Mouse (Mus musculus): ENCODE measurements around the gene Best1. TPM values are rescaled to one million over a fixed set of nuclear protein-coding genes. Genes with fewer than 3 reads are reported as not detected.

Gene Best1
- polyA plus RNA-seq (2012; rRNA removed) = 0.33 and 0.38 TPM in 2 replicates

- Histone ChIP-seq H3K27me3 (replicated peaks; ENCODE audit: control insufficient read depth, insufficient read depth, low read length) (no peaks in the 10 kb centered on the region), H3K27ac (ENCODE audit: insufficient read depth, low read depth, low read length) (no peak within 1 kb of the TSS), H3K36me3 (ENCODE audit: control insufficient read depth, insufficient read depth, low read length) (no peaks in the 10 kb centered on the region), H3K4me1 (ENCODE audit: control insufficient read depth, insufficient read depth, low read length) (no peaks in the 10 kb centered on the region), H3K4me3 (ENCODE audit: insufficient read depth, low read depth, low read length) (no peak within 1 kb of the TSS)
- TF ChIP-seq POLR2A (IDR thresholded peaks at IDR 0.05; ENCODE audit: low read depth, low read length) = no peak
- TF ChIP-seq CTCF (conservative IDR thresholded peaks at IDR 0.05; ENCODE audit: insufficient read depth, insufficient read length, low read depth, low read length) = no peak
- WGBS = 69% methylated on average over 7 of the region's 7 CpGs
- no peak for DNase-seq
Measured at GRCm38 (mm10) chr19:10001206-10001969, at the start of gene Best1, which contains the start of gene Rab3il1. Gene Best1, minus strand, starts transcription at chr19:10001633. Gene Rab3il1, plus strand, starts transcription at chr19:10001669.

GRCm38 (mm10) chr19:10050438-10050837, 49.0 kb upstream of the Best1 start:
- H3K4me1 ChIP-seq (ENCODE audit: control insufficient read depth, insufficient read depth, low read length) = peaks cover 24% of the 10 kb centered on the region
- no peak overlapping the region for H3K27ac ChIP-seq (ENCODE audit: insufficient read depth, low read depth, low read length)
- H3K27me3 ChIP-seq (replicated peaks; ENCODE audit: control insufficient read depth, insufficient read depth, low read length) = no peaks in the 10 kb centered on the region
- H3K36me3 ChIP-seq (ENCODE audit: control insufficient read depth, insufficient read depth, low read length) = peaks cover 2% of the 10 kb centered on the region; the same call in 1 of the 2 replicates
- 71% methylated on average over 2 of the region's 2 CpGs for WGBS
- H3K4me3 ChIP-seq (ENCODE audit: insufficient read depth, low read depth, low read length) = no peak overlapping the region
- TF ChIP-seq POLR2A (IDR thresholded peaks at IDR 0.05; ENCODE audit: low read depth, low read length) (no peak), CTCF (conservative IDR thresholded peaks at IDR 0.05; ENCODE audit: insufficient read depth, insufficient read length, low read depth, low read length) (no peak)
- DNase-seq = no peak

GRCm38 (mm10) chr19:10049533-10049932, 48.1 kb upstream of the Best1 start:
- no peak for DNase-seq
- no peak overlapping the region for H3K27ac ChIP-seq (ENCODE audit: insufficient read depth, low read depth, low read length)
- H3K36me3 ChIP-seq (ENCODE audit: control insufficient read depth, insufficient read depth, low read length) = peaks cover 2% of the 10 kb centered on the region; the same call in 1 of the 2 replicates
- H3K4me3 ChIP-seq (ENCODE audit: insufficient read depth, low read depth, low read length) = no peak overlapping the region
- H3K27me3 ChIP-seq (replicated peaks; ENCODE audit: control insufficient read depth, insufficient read depth, low read length) = no peaks in the 10 kb centered on the region
- TF ChIP-seq POLR2A (IDR thresholded peaks at IDR 0.05; ENCODE audit: low read depth, low read length) (no peak), CTCF (conservative IDR thresholded peaks at IDR 0.05; ENCODE audit: insufficient read depth, insufficient read length, low read depth, low read length) (no peak)
- peaks cover 28% of the 10 kb centered on the region for H3K4me1 ChIP-seq (ENCODE audit: control insufficient read depth, insufficient read depth, low read length)

- no peaks in the 10 kb centered on the region for H3K36me3 ChIP-seq (ENCODE audit: control insufficient read depth, insufficient read depth, low read length)
- no peaks in the 10 kb centered on the region for H3K27me3 ChIP-seq (replicated peaks; ENCODE audit: control insufficient read depth, insufficient read depth, low read length)
- H3K27ac ChIP-seq (ENCODE audit: insufficient read depth, low read depth, low read length) = 0 out of 2 replicates have a peak overlapping the region, but pooled peaks have one; percentile 1
- TF ChIP-seq CTCF (conservative IDR thresholded peaks at IDR 0.05; ENCODE audit: insufficient read depth, insufficient read length, low read depth, low read length) (no peak), POLR2A (IDR thresholded peaks at IDR 0.05; ENCODE audit: low read depth, low read length) (no peak)
- WGBS = 8% methylated on average over 3 of the region's 3 CpGs
- peak; percentile 42 for DNase-seq
- H3K4me3 ChIP-seq (ENCODE audit: insufficient read depth, low read depth, low read length) = no peak overlapping the region
- H3K4me1 ChIP-seq (ENCODE audit: control insufficient read depth, insufficient read depth, low read length) = peaks cover 39% of the 10 kb centered on the region
Measured at GRCm38 (mm10) chr19:10046983-10047382, 45.5 kb upstream of the Best1 start.

- Histone ChIP-seq H3K27ac (ENCODE audit: insufficient read depth, low read depth, low read length) (peak overlapping the region; percentile 65), H3K4me1 (ENCODE audit: control insufficient read depth, insufficient read depth, low read length) (peaks cover 39% of the 10 kb centered on the region), H3K4me3 (ENCODE audit: insufficient read depth, low read depth, low read length) (no peak overlapping the region), H3K27me3 (replicated peaks; ENCODE audit: control insufficient read depth, insufficient read depth, low read length) (no peaks in the 10 kb centered on the region), H3K36me3 (ENCODE audit: control insufficient read depth, insufficient read depth, low read length) (no peaks in the 10 kb centered on the region)
- WGBS = 39% methylated on average over 4 of the region's 4 CpGs
- TF ChIP-seq POLR2A (IDR thresholded peaks at IDR 0.05; ENCODE audit: low read depth, low read length) (no peak), CTCF (conservative IDR thresholded peaks at IDR 0.05; ENCODE audit: insufficient read depth, insufficient read length, low read depth, low read length) (no peak)
- DNase-seq = peak; percentile 87
Measured at GRCm38 (mm10) chr19:10046346-10046745, 44.9 kb upstream of the Best1 start.

GRCm38 (mm10) chr19:10045707-10046106, 44.3 kb upstream of the Best1 start:
- H3K4me1 ChIP-seq (ENCODE audit: control insufficient read depth, insufficient read depth, low read length) = peaks cover 42% of the 10 kb centered on the region
- DNase-seq = no peak
- H3K27me3 ChIP-seq (replicated peaks; ENCODE audit: control insufficient read depth, insufficient read depth, low read length) = no peaks in the 10 kb centered on the region
- no peak for TF ChIP-seq POLR2A (IDR thresholded peaks at IDR 0.05; ENCODE audit: low read depth, low read length)
- TF ChIP-seq CTCF (conservative IDR thresholded peaks at IDR 0.05; ENCODE audit: insufficient read depth, insufficient read length, low read depth, low read length) = no peak
- 64% methylated on average over 2 of the region's 2 CpGs for WGBS
- no peaks in the 10 kb centered on the region for H3K36me3 ChIP-seq (ENCODE audit: control insufficient read depth, insufficient read depth, low read length)
- H3K4me3 ChIP-seq (ENCODE audit: insufficient read depth, low read depth, low read length) = no peak overlapping the region
- peak overlapping the region; percentile 58; the same call in 1 of the 2 replicates for H3K27ac ChIP-seq (ENCODE audit: insufficient read depth, low read depth, low read length)

GRCm38 (mm10) chr19:10043643-10044042, 42.2 kb upstream of the Best1 start:
- TF ChIP-seq POLR2A (IDR thresholded peaks at IDR 0.05; ENCODE audit: low read depth, low read length) = no peak
- TF ChIP-seq CTCF (conservative IDR thresholded peaks at IDR 0.05; ENCODE audit: insufficient read depth, insufficient read length, low read depth, low read length) = no peak
- no peaks in the 10 kb centered on the region for H3K27me3 ChIP-seq (replicated peaks; ENCODE audit: control insufficient read depth, insufficient read depth, low read length)
- no peak overlapping the region for H3K4me3 ChIP-seq (ENCODE audit: insufficient read depth, low read depth, low read length)
- H3K27ac ChIP-seq (ENCODE audit: insufficient read depth, low read depth, low read length) = peak overlapping the region; percentile 29; the same call in 1 of the 2 replicates
- no peaks in the 10 kb centered on the region for H3K36me3 ChIP-seq (ENCODE audit: control insufficient read depth, insufficient read depth, low read length)
- peak; percentile 89 for DNase-seq
- peaks cover 46% of the 10 kb centered on the region for H3K4me1 ChIP-seq (ENCODE audit: control insufficient read depth, insufficient read depth, low read length)

All from kidney, adult 2 months (tissue).